Mouse (Mus musculus): ENCODE results near the gene Galns. TPM values are rescaled to one million over a fixed set of nuclear protein-coding genes. Genes with fewer than 3 reads are reported as not detected.

Galns gene
- total RNA-seq, 2 experiments from 2014 or later, result 11.2 TPM

DNA sequence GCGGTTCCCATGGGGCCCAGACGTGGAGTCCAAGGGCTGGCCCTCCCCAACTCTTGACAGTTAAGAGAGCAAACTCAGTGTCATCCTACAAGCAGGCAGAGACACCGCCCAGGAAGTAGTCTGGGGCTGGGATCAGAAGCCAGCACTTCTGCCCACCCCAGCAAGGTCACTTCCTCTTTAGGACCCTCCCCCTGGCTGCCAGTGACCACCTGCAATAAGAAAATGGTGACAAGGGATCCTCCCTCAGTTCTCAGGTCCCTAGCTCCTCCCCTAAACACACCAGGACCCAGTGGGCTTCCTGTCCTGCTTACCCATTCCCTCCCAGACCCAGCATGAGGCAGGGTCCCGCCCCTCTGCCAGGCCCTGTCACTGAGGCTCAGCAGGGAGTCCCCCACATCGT, 63.4 kb downstream of the Galns start:
- DNase-seq (ENCODE audit: extremely low spot score in 1 of 2, low spot score in 1 of 2), result no peak

DNA sequence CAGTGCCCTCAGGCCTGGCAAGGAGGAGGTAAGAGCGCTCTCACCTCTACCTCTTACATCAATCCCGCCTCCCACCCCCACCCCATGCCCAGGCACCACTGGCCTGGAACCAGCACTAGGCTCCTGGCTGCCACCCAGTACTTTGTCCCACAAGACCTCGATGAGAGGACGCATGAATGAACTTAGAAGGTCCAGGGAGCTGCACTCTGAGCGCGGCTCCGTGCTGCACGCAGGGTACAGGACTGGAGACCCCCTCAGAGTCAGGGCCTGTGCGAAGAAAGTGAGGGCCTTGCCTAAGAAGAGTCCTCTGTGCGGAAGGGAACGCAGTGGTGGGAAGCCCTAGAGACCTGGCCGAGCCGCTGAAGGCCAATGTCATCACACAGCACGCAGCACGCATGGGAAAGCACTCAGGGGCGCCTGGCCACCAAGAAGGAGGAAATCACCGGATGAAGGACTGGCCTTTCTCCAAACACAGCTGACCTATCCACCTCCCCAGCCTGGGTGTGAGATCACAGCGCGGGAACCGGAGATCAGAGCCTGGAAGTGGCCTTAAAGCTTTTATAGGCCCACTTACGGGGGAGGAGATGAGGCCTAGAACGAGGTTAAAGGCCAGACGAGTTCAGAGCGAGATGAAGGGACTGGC, 64.3 kb downstream of the Galns start:
- no peak for DNase-seq (ENCODE audit: extremely low spot score in 1 of 2, low spot score in 1 of 2)

DNA sequence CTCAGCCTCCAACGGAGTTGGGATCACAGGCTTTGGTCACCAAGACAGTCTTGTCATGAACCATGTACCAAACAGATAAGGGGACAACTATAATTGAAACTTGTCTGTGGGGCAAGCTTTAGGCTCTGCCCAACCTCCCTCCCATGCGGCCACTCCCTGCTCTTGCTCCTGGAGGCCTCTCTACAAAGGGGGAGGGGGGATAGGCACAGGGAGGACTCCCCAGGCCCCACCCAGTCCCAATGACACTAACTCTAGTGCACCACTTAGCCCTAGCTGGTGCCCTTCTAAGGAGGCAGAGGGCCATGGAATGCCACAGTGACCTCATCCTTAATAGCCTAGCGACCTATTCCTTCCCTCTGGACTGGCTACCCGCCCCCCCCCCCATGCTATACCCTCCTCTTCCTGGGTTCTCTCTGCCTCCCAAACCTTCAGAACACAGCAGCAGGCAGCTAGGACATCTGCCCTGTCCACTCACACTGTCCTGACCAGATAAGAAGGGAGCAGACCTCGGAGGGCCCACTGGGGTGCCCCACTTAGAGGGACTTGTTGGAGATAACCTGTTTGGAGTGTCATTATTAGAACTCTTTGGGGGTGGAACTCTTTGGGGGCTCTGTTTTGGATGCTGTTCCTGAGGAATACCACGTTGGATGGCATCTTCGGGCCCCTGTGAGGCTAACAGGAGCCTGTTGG, 65.1 kb downstream of the Galns start:
- no peak for DNase-seq (ENCODE audit: extremely low spot score in 1 of 2, low spot score in 1 of 2)

DNA sequence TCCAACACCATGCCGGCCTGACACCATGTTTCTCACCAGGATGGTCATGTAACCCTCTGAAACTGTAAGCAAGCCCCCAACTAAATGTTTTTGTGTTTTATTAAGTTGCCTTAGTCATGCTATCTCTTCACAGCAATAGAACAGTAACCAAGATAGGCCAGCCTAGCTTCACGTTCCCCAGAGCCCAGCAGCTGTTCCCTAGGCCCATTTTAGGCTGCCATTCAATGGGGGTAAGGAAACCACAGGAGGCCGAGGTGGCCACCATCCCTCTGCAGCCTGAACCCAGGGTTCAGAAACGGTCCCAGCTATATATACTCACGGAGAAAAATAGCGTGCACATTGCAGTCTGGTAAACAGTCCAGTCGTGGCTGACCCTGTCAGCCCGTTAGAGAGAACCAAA, 67.1 kb downstream of the Galns start:
- no peak for DNase-seq (ENCODE audit: extremely low spot score in 1 of 2, low spot score in 1 of 2)

DNA sequence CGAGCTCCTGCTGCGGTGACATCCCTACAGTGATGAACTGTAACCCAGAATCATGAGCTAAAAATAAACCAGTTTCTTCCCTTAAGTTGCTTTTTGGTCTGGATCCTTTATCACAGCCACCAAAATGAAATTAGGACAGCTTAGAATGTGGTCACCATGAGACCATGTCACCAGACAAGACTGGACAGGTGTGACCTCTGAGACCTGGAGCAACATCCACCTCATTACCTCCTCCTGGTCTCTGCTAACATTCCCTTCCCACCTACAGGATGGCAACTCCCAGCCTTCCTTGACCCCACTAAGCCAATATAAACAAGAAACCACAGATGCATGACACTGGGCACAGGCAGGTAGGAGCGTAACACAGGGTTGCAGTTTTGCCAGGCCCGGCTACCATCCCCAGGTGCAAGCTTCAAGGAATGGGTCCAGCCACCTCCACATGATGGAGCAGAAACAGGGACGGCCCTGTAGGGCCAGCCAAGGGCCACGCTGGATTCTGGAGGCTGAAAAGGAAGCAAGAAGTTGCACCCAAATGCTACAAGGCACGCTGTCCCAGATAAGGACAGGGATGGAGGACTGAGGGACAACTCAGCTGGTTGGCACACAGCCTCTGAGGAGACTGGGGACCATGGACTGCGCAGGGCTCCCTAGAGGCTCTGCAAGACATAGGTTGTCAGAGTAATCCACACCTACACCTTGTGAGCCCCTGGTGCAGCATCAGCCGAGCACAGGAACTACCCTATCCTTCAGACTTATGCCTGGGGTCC, 72.8 kb downstream of the Galns start:
- DNase-seq (ENCODE audit: extremely low spot score in 1 of 2, low spot score in 1 of 2), result no peak

DNA sequence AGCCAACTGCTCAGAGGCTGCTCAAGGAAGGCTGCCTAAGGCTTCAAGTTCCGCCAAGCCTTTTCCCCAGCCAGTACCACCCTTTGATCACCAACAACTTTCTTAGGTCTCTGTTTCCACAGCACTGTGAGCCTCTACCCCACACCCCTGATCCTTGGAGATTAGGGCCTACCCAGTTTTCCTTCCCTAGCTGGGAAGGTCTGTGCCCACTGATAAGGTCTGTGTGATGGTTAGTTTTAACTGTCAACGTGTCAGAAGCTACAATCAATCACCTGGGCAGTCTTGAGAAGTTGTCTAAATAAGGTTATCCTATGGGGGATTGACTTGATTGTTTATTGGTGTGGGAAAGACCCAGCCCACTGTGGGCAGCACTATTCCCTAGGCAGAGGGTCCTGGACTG, 73.5 kb downstream of the Galns start:
- no peak for DNase-seq (ENCODE audit: extremely low spot score in 1 of 2, low spot score in 1 of 2)

DNA sequence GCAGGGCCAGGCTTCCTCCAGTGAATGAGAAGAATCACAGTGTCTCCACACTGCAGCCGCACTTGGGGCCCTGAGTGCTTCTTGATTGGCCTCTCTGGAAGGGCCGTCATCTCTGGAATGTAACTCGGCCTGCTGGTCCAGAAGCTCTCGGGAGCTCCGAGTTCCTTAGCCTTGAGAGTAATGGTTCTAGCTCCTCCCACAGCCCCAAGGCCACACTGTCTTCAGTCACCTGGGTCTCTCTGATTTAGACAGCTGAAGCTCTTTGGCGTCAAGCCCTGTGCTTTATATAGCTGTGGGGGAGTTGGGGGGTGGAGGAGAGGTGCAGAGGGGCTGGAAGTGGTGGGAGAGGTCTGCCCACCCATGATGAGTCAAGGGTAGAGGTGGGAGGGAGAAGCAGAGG, 74.2 kb downstream of the Galns start:
- no peak for DNase-seq (ENCODE audit: extremely low spot score in 1 of 2, low spot score in 1 of 2)

DNA sequence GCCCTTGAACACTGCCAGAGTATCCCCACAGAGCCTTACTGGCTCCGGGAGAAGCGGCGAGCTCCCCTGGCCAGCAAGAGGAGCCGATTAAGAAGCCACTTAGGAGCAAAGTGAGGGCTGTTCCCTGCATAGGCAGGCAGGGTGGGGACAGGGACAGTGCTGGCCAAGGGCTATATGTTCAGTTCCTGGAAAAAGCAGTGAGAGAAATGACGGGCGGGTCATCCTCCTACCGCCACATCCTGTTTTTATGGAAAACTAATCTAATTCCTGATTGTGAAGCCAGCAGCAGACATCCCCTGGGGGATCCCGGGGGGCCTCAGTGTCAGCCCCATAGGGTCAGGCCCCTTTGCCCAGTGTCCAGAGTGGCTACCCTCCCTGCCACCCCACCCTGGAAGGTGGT, 80.0 kb downstream of the Galns start:
- no peak for DNase-seq (ENCODE audit: extremely low spot score in 1 of 2, low spot score in 1 of 2)

DNA sequence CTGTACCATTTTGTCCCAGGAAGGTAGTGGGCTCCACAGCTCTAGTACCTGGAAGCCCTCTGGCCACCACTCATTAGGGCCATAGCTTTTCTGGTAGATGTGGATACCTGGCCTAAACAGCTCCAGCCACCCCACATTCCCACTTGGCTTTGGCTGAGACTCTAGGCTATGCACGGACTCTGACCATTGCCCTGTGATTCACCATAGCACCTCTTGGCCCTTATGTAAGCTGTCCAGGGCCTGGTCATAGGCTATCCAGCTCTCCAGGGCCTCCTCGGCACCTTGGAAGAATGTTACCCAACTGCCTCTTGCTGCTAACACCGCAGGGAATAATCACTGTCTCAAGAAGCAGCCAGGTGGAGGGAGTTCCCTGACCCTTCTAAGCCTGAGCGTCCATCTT, 82.1 kb downstream of the Galns start:
- no peak for DNase-seq (ENCODE audit: extremely low spot score in 1 of 2, low spot score in 1 of 2)

Small RNA genes within 50 kb of the gene (microRNA-seq; reads per million reads assigned to microRNA genes)
- 0 reads per million in 2 experiments for gene Mir6396

Other genes with a start within 250 kb of the Galns start
- 10 to 100 TPM; 32.8 to 38.5 TPM for gene Zc3h18, start 234.9 kb downstream of the Galns start, total RNA-seq (2021)
- not detected for gene Il17c, start 189.4 kb downstream of the Galns start, total RNA-seq (2021)
- gene Cyba, start 178.5 kb downstream of the Galns start, total RNA-seq (2021), result 10 to 100 TPM in 1 of 2 experiments, 1 to 10 TPM in 1; 8.9 to 10.3 TPM
- 10 to 100 TPM; 23.1 to 25.2 TPM for gene Mvd, start 168.0 kb downstream of the Galns start, total RNA-seq (2021)
- gene Snai3, start 150.7 kb downstream of the Galns start, total RNA-seq (2021), result not detected
- 10 to 100 TPM; 26.0 to 35.0 TPM for gene Rnf166, start 135.4 kb downstream of the Galns start, total RNA-seq (2021)
- gene Ctu2, start 135.3 kb downstream of the Galns start, total RNA-seq (2021), result 10 to 100 TPM; 22.1 to 22.2 TPM
- gene Piezo1, start 60.1 kb downstream of the Galns start, total RNA-seq (2021), result 1 to 10 TPM; 3.6 to 5.7 TPM
- gene Cdt1, start 43.4 kb downstream of the Galns start, total RNA-seq (2021), result 1 to 10 TPM; 1.1 to 1.6 TPM
- 10 to 100 TPM; 62.5 to 69.6 TPM for gene Aprt, start 34.6 kb downstream of the Galns start, total RNA-seq (2021)
- 10 to 100 TPM; 75.2 to 87.6 TPM for gene Trappc2l, start 177 bp upstream of the Galns start, total RNA-seq (2021)
- gene Pabpn1l, start 11.3 kb upstream of the Galns start, total RNA-seq (2021), result under 1 TPM in 1 of 2 experiments, not detected in 1; 0.45 TPM
- gene Cbfa2t3, start 87.6 kb upstream of the Galns start, total RNA-seq (2021), result 10 to 100 TPM; 40.0 to 43.6 TPM
- gene Acsf3, start 164.0 kb upstream of the Galns start, total RNA-seq (2021), result 10 to 100 TPM; 14.8 to 22.0 TPM
- 1 to 10 TPM in 1 of 2 experiments, under 1 TPM in 1; 0.70 to 1.2 TPM for gene Cdh15, start 236.5 kb upstream of the Galns start, total RNA-seq (2021)